In the genomic region with DNA sequence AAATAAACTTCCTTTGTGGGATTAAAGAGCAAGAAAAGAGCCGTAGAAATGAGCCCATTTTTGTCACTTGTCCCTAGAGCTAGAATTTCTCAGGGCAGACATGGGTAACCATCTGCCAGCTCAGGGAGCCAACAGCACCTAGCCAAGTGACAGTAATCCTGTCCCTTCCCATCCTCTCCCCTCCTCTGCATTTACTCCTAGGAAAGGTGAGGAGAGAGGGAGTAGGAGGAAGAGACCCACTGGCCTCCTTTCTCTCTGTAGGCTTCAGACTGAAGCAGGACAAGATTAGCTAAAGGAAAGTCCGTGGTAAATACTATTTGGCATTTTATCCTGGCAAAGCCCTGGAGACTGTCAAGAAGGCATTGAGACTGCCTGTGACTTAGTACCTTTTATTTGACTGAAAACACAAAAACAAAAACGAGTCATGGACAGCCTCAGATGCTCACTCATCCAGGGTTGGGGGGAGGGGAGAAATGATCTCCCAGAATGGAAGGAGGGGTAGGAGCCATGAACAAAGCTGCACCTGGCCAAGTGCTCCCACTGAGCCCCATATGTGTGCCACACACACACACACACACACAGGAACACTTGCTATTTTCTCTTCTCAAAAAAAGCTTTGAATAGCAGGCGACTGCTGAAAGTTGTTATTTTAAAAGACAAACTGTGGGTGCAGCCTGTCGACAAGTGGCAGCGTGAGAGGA, we compare ENCODE assay signal across 12 mouse cellular contexts.
DNase-seq lines count a peak whose midpoint lies in the region; ATAC-seq and TF ChIP-seq lines count a peak whose summit lies in the region.
"Had no signal": no experiment of that assay in that cellular context is flagged by ENCODE, and none has a peak within 500 bp of the region (broad histone marks: within the 10 kb centered on the region; RNA-seq: fewer than 3 reads in every experiment).

No protein-coding gene starts in this region.

- ATAC-seq in midbrain, embryonic 11.5 days (ENCODE audit: low FRiP score), result no peak
- ATAC-seq in lung, postnatal 0 days, result no peak

- TF ChIP-seq CTCF in thymus, adult 2 months (IDR thresholded peaks at IDR 0.05; ENCODE audit: borderline replicate concordance, control insufficient read depth, extremely low read depth, insufficient read depth, low read length, poor library complexity), result no peak
- TF ChIP-seq CTCF in lung, postnatal 0 days (IDR thresholded peaks at IDR 0.05), result no peak
- no peak for TF ChIP-seq CTCF in lung, adult 2 months (IDR thresholded peaks at IDR 0.05; ENCODE audit: insufficient read depth, low read length)

- H3K9me3 ChIP-seq in midbrain, embryonic 11.5 days (ENCODE audit: control insufficient read depth, low read length), result no peaks in the 10 kb centered on the region
- no peaks in the 10 kb centered on the region for H3K9me3 ChIP-seq in lung, postnatal 0 days (ENCODE audit: low read length)
- H3K9me3 ChIP-seq: embryonic facial prominence, embryonic 13.5 days; megakaryocyte, embryonic 14.5 days had no signal

- TF ChIP-seq EP300 in lung, postnatal 0 days (IDR thresholded peaks at IDR 0.05), result no peak

- TF ChIP-seq POLR2A in thymus, adult 2 months (IDR thresholded peaks at IDR 0.05; ENCODE audit: control insufficient read depth, extremely low read depth, insufficient read depth, low read length, poor library complexity), result no peak
- TF ChIP-seq POLR2A in lung, adult 2 months (IDR thresholded peaks at IDR 0.05; ENCODE audit: borderline replicate concordance, extremely low read depth, low read depth, low read length), result no peak

- H3K4me3 ChIP-seq in thymus, adult 2 months (ENCODE audit: control insufficient read depth, insufficient read depth, low read length), result no peak overlapping the region
- no peak overlapping the region for H3K4me3 ChIP-seq in midbrain, embryonic 11.5 days (ENCODE audit: low read depth, low read length)
- H3K4me3 ChIP-seq in lung, postnatal 0 days (ENCODE audit: low read depth, low read length), result no peak overlapping the region
- H3K4me3 ChIP-seq in lung, adult 2 months (replicated peaks; ENCODE audit: extremely low read depth, low read depth, low read length), result no peak overlapping the region
- H3K4me3 ChIP-seq: embryonic facial prominence, embryonic 13.5 days; megakaryocyte, embryonic 14.5 days had no signal

- peaks cover 6% of the 10 kb centered on the region for H3K4me1 ChIP-seq in thymus, adult 2 months (replicated peaks; ENCODE audit: control insufficient read depth, insufficient read depth, low read length)
- peaks cover 10% of the 10 kb centered on the region for H3K4me1 ChIP-seq in midbrain, embryonic 11.5 days (ENCODE audit: control insufficient read depth, insufficient read depth, low read length)
- H3K4me1 ChIP-seq in lung, postnatal 0 days (ENCODE audit: insufficient read depth, low read depth, low read length), result no peaks in the 10 kb centered on the region
- no peaks in the 10 kb centered on the region for H3K4me1 ChIP-seq in lung, adult 2 months (ENCODE audit: control insufficient read depth, insufficient read depth, low read length)
- H3K4me1 ChIP-seq: embryonic facial prominence, embryonic 13.5 days had no signal

- H3K9ac ChIP-seq in midbrain, embryonic 11.5 days (ENCODE audit: low read length), result no peak overlapping the region
- H3K9ac ChIP-seq in lung, postnatal 0 days (replicated peaks; ENCODE audit: low read depth), result no peak overlapping the region
- H3K9ac ChIP-seq: embryonic facial prominence, embryonic 13.5 days had no signal

- whole genome bisulfite sequencing in thymus, adult 2 months, result 51% methylated on average over 6 of the region's 6 CpGs
- WGBS in midbrain, embryonic 11.5 days, result 39% methylated on average over 6 of the region's 6 CpGs
- 49% methylated on average over 6 of the region's 6 CpGs for WGBS in lung, postnatal 0 days
- WGBS in lung, adult 2 months, result 46% methylated on average over 6 of the region's 6 CpGs

- no peak overlapping the region for H3K4me2 ChIP-seq in midbrain, embryonic 11.5 days
- H3K4me2 ChIP-seq in lung, postnatal 0 days (replicated peaks; ENCODE audit: low read depth, low read length), result no peak overlapping the region
- H3K4me2 ChIP-seq: embryonic facial prominence, embryonic 13.5 days had no signal

- peak; percentile 35 for DNase-seq in thymus, postnatal 0 days (ENCODE audit: low spot score)
- DNase-seq in thymus, adult 2 months, result no peak
- peak; percentile 12 to 56 for DNase-seq in frontal cortex, postnatal 36 days (ENCODE audit: low spot score in 2 of 2)
- peak; percentile 82 for DNase-seq in midbrain, embryonic 11.5 days (ENCODE audit: low spot score, missing footprints)
- peak; percentile 4 to 12 for DNase-seq in thymus, postnatal 36 days
- no peak for DNase-seq in lung, postnatal 0 days (ENCODE audit: low spot score)
- DNase-seq in lung, adult 2 months, result no peak
- DNase-seq in lung, postnatal 25 days (ENCODE audit: low spot score), result no peak
- DNase-seq: heart, postnatal 14 days had no signal

- no peaks in the 10 kb centered on the region for H3K27me3 ChIP-seq in thymus, adult 2 months (ENCODE audit: control insufficient read depth, insufficient read depth, low read length)
- H3K27me3 ChIP-seq in midbrain, embryonic 11.5 days (ENCODE audit: control insufficient read depth, insufficient read depth, low read length), result no peaks in the 10 kb centered on the region
- no peaks in the 10 kb centered on the region for H3K27me3 ChIP-seq in lung, postnatal 0 days (replicated peaks; ENCODE audit: insufficient read depth, low read length)
- H3K27me3 ChIP-seq: CH12.LX; embryonic facial prominence, embryonic 13.5 days; megakaryocyte, embryonic 14.5 days had no signal

- no peak overlapping the region for H3K27ac ChIP-seq in thymus, adult 2 months (ENCODE audit: control insufficient read depth, insufficient read depth, low read length)
- no peak overlapping the region for H3K27ac ChIP-seq in midbrain, embryonic 11.5 days (ENCODE audit: low read depth, low read length)
- no peak overlapping the region for H3K27ac ChIP-seq in lung, postnatal 0 days (ENCODE audit: low read length)
- H3K27ac ChIP-seq: embryonic facial prominence, embryonic 13.5 days had no signal

- no peaks in the 10 kb centered on the region for H3K36me3 ChIP-seq in thymus, adult 2 months (ENCODE audit: control insufficient read depth, insufficient read depth, low read length)
- no peaks in the 10 kb centered on the region for H3K36me3 ChIP-seq in midbrain, embryonic 11.5 days (ENCODE audit: control insufficient read depth, insufficient read depth, low read length)
- H3K36me3 ChIP-seq in lung, postnatal 0 days (ENCODE audit: insufficient read depth, low read length), result no peaks in the 10 kb centered on the region
- H3K36me3 ChIP-seq: embryonic facial prominence, embryonic 13.5 days had no signal

Comparison
In these comparisons a context has a peak if more than half of its experiments do, and no peak if none do; other contexts are left out.
1. DNase-seq: peak in thymus, postnatal 0 days (single experiment), frontal cortex, postnatal 36 days (2 of 2), midbrain, embryonic 11.5 days (single experiment) and thymus, postnatal 36 days (2 of 2); none in thymus, adult 2 months (single experiment), lung, postnatal 0 days (single experiment), lung, adult 2 months (single experiment) and lung, postnatal 25 days (single experiment).